Mouse (Mus musculus) hematopoietic stem cell, adult 5-6 weeks (primary cell): ENCODE results near the gene 1810010D01Rik. TPM values are rescaled to one million over a fixed set of nuclear protein-coding genes. Genes with fewer than 3 reads are reported as not detected.

Experiments used
- ATAC-seq, 2 experiments: fragments of 125-278 bp in 1 of 2; replicated peaks in 1 of 2; 2 replicates each; pipeline ENCODE4 v1.8.0; 2016 to 2017; ENCODE audit warnings: inconsistent platforms in 2 of 2, mild to moderate bottlenecking in 2 of 2, moderate number of reproducible peaks in 2 of 2, low read depth in 1 of 2, moderate TSS enrichment in 1 of 2; ENCODE audit not compliant: low FRiP score in 2 of 2, poor library complexity in 2 of 2, severe bottlenecking in 2 of 2, insufficient read depth in 1 of 2, low TSS enrichment in 1 of 2
- total RNA-seq: library from RNA; stranded (forward); fragments of 172-1452, 232-1000 nt; gene quantifications from 2 replicates; pipeline ENCODE4 v1.2.3, GENCODE M21; 2017

The 1810010D01Rik gene
- total RNA-seq, 1 experiment from 2014 or later, result not detected

- ATAC-seq, result peak; percentile 30 to 43
Measured at GRCm38 (mm10) chr7:145194455-145195161, 13.3 kb downstream of the 1810010D01Rik start.

GRCm38 (mm10) chr7:145192836-145193235, 15.1 kb downstream of the 1810010D01Rik start:
- no peak for ATAC-seq

DNA sequence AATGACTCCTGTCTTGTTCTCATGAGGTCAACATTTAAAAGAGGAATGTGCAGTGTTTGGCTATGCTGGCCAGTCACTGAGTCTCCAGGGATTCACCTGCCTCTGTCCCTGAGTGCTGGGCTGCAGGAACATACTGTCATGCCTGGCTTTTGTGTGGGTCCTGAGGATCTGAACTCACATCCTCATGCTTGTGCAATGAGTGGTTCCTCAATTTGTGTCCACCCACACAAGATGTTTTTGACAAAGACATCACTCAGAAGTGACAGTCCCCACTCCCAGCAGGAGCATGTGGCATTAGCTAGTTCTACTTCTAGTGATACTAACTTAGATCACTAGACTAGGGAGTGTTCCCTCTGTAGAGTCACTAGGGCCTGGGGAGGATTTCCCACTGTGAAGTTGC, 17.4 kb downstream of the 1810010D01Rik start:
- ATAC-seq, result no peak

- no peak for ATAC-seq
Measured at GRCm38 (mm10) chr7:145189342-145189741, 18.6 kb downstream of the 1810010D01Rik start.

DNA sequence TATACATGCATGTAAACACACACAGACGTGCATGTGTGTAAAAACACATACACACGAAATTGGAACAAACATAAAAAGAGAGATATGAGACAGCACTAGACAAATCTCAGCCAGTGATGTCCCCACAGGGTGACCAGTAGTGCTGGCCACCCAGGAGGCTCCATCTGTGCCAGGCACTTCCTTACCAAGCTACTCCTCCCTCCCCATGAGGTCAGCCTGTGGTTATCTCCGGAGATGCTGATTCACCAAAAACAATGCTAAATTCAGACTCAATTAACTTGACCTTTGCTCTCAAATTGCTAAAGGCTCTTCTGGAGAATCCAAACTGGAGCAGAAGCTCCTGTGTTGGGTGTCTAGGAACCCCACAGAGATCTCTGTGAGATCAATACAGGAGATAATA, 20.1 kb downstream of the 1810010D01Rik start:
- ATAC-seq, result no peak

GRCm38 (mm10) chr7:145182388-145182787, 25.5 kb downstream of the 1810010D01Rik start:
- peak in 1 of 2 experiments; percentile 36; a peak in 2 of 4 replicates for ATAC-seq

GRCm38 (mm10) chr7:145181376-145182034, 26.4 kb downstream of the 1810010D01Rik start:
- ATAC-seq, result no peak

DNA sequence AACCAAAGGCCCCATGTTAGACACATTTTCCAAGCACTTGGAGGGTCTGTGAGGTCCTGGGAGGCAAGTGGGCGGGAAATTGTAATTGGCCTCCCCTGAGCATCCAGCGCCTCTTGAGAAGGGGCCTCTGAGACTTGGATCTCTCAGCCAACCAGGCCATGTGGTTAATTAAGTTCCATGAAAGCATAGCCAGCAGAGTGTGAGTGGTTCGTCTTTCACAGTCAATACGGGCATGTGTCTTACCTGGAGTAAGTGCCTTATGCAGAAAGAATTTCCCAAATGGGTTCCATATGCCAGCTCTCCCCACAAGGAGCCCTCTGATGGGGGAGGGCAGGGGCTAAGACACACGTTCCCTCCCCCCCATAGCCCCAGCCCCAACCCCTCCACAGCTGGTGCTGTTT, 28.2 kb downstream of the 1810010D01Rik start:
- no peak for ATAC-seq

DNA sequence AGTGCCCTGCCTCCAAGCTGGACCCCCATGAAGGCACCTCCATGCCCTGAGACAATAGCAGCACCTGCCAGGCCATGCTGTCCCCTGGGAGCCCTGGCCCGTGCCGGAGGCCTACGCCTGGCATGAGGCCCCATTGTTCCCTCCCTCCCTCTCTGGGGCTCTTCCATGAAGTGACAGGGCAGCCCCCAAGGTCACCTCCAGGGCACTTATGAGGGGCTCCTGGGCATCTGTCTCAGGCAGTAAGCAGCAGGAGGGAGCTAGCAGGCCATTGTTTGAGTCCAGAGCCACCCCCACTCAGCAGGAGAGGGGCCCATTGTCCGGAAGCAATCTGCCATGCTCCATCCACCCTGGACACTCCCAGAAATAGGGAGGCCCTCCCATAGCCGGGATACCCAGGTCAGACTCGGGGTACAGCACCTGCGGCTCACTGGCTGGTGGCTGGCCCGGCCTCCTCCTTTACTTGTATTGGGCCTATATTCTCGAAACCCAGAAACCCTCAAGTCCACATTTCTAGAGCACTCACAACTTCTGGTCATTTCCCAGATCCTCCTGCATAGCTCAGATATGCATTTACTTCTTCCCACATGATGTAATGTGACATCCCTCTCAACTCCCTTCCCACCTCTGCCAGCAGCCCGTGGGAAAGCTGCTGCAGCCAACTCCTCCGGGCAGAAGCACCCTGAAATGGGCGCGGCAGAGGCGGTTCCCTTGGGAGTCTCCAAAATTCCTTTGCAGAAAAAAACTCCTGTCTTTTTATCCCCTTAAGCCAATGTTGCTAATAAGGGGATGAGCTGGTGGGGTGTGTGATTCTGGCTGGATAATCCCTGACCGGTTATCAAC, 30.9 kb downstream of the 1810010D01Rik start:
- ATAC-seq, result no peak

DNA sequence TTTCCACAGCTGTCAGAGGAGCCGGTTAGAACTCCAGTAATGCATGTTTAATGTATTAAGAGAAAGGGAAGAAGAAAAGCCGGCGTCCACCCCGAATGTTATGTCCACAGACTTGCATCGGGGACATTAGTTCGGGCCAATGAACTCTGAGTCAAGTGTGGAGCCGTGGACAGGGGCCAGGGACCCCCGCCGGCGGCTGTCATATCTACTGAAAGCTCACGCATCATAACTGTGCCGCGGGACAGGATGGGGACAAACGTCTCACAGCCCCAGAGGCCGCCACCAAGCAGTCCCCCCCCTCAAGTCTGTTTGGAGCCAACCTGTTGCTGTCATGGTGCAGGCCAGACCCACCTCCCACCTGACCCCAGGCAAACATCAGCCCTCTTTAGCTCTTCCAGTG, 34.4 kb downstream of the 1810010D01Rik start:
- no peak for ATAC-seq

- ATAC-seq, result no peak
Measured at GRCm38 (mm10) chr7:145173116-145173515, 34.8 kb downstream of the 1810010D01Rik start.

- no peak for ATAC-seq
Measured at GRCm38 (mm10) chr7:145169703-145170102, 38.2 kb downstream of the 1810010D01Rik start.

DNA sequence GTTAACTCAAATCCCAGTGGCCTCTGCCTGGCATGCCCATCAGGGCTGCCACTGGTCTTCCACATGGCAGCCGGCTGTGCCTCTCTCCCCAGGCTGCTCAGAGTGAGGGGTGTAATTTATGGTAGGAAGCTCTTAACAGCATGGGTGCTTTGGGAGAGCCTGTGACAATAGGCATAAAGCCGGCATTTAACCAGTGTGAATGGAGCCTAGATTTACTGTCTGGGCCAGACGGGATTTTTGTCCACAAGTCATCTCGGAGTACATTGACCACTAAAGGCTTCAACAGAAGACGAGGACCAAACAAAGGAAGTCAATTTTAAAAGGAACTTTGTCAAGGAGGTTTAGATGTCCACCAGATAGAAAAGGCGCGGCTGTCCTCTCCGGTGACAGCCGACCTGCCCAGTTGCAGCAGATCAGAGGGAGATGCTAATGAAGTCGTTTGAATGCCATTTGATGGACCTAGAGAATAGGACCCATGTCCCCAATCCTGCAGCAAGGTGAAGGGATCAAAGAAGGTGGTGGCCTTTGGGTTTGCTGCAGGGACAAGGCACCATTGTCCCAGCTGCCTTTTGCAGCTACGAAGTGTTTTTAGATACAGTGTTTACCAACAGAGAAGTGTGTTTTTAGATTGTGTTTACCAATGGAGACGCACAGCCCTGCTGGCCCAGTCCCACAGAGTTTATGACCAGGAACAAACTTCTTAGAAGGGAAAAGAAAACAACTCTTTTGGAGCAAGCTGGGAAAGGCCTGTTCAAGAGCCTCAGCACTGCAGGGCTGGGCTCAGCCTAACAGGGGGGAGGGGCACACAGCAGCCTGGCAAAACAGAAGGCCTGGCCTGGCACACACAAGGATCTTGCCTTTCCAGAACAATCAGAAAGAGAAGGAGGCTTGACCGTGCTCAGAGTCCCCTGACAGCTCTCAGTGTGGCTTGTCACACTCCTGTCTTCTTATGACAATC, 48.4 kb downstream of the 1810010D01Rik start:
- ATAC-seq, result no peak

Other genes with a start within 250 kb of the 1810010D01Rik start
- 5.7 and 6.6 TPM in 2 replicates for gene Tpcn2, start 75.9 kb upstream of the 1810010D01Rik start, total RNA-seq
- gene Mrgprf, start 92.7 kb upstream of the 1810010D01Rik start, total RNA-seq, result not detected in 2 replicates
- not detected in 2 replicates for gene Mrgprd, start 106.7 kb upstream of the 1810010D01Rik start, total RNA-seq